Mouse (Mus musculus) embryo, embryonic 11 days (tissue): ENCODE results near the gene Arhgef26.

Experiments used
- DNase-seq: peaks from one replicate; pipeline ENCODE4 v3.0.0-alpha.2; 2015

Gene Arhgef26

GRCm38 (mm10) chr3:62382853-62383252 is 44.7 kb downstream of the Arhgef26 start:
- no peak for DNase-seq

- DNase-seq = no peak
Observed at GRCm38 (mm10) chr3:62392636-62393035, 54.5 kb downstream of the Arhgef26 start.

DNA sequence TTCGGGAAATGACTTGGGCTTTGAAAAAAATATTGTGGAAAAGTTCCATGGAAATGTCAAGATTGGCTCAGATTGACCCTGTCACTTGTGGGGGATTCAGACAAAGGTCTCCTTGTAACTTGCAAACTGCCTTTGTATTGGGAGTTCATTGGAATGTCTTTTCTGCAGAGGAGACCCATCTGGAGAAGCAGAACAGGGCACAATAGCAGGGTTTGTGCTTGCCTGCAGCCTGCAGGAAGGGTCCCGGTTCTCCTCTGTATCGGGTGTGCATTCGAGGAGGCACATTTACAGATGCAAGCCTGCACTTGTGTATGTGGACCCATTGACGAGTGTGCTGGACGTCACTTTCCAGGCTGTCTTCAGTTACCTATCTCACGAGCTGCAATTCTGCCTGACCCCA is 56.1 kb downstream of the Arhgef26 start:
- DNase-seq = peak; percentile 53

DNA sequence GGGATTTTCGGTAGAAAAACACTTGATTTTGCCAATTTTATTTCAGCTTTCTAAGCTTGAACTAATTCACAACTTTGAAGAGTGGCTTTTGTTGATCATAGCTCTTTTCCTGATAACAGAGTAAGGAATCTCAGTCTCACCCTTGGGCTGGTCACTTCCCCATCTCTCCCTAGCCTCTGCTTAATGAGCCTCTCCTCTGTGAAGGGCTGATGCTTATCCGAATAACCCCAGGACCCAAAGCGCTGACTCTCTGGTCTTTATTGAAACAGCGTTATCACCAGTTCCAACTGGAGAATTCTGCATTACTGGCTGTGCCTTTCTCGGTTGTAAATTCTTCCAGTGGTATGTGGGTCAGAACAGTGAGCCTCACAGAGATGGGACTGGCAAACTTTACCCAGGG is 57.2 kb downstream of the Arhgef26 start:
- DNase-seq = no peak

DNA sequence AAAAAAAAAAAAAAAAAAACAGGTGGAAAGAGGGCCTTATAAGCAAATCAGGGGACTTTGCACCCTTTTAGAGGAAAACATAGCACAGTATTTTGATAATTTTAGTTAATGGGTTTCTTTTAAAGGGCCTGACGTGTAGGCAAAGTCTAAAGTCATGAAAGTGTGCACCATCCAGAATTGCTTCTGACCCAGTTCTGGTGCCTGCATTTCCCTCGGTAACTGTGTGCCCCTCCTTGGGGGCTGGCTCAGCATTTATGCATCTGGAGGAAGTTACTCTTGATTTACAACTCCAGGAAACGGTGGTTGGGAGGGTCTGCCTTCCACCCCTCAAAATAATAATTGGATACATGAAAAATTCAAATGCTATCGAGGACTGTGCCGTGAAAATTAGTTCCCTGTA is 58.0 kb downstream of the Arhgef26 start:
- no peak for DNase-seq

DNA sequence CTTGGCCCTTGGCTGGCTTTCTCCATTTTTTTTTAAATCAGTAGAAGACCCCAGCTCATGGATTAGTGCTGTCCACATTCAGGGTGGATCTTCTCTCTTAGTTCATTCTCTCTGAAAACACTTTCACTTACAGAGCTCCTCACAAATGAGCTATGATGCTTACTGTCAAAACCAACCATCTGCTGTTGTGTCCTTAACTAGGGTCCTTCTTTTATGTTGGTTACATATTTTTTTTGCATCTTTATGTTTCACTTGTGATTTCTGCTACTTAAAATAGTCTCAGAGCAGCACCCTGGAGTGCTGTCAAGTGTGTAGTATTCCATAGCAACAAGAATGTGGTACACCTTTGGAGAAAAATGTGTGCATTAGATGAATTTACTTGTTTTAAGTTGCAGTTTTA is 60.0 kb downstream of the Arhgef26 start:
- DNase-seq = no peak

- DNase-seq = no peak
Observed at GRCm38 (mm10) chr3:62399826-62400746, 61.9 kb downstream of the Arhgef26 start.

DNA sequence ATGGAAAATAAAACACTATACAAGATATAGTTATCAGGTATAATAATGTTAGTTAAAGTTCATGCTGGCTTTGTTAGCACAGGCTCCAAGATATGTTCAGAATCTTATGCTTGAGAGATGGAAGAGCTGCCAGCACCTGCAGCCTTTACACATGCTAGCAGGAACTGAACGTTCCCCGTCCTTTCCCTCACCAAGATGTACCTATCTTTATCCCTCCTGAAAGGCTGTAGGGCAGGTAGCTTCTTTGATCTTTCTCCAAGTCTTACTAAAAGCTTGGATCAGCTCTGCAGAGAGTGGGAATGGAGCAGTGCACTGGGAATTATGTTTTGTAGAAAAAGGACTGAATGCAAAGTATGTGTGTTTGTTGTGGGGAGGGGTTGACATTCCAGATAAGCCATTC is 64.3 kb downstream of the Arhgef26 start:
- no peak for DNase-seq

GRCm38 (mm10) chr3:62404477-62405246 is 66.5 kb downstream of the Arhgef26 start:
- no peak for DNase-seq

- DNase-seq = no peak
Observed at GRCm38 (mm10) chr3:62409555-62410182, 71.5 kb downstream of the Arhgef26 start.

DNA sequence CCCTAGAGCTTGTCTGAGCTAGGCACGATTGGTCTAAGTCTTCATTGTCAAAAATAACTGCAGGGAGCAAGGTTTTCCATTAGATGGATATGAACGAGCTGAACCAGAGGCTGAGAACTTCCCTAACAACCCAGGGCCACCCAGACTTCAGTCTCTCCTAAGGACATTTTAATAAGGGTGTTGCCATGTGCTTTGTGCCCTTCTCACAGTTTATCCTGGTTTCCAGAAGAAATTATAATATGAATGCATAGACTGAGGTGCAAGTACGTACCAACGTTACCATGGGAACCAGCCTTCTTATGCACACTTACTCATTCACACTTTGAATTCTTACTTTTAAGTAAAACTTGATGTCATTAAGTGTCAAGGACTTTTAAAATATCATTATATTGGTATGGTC is 72.3 kb downstream of the Arhgef26 start:
- DNase-seq = no peak

DNA sequence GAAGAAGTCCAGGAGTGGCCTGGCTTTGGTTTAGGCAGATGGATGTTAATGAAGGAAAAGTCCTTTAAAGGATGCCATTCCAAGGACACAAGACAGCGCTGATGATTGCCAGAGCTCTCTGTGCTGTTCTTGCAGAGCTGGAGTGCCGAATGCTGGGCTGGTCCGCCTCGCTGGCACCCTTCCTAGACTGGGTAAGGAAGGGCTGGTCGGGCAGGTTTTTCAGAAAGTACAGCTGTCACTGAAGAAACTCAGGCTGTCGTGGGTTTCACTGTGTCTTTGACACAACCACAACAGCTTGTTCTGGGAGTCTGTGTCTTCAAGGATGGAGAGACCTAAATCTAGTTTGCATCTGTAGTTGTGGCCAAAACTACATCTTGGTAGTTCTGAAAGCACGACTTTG is 74.6 kb downstream of the Arhgef26 start:
- DNase-seq = no peak

- DNase-seq = no peak
Observed at GRCm38 (mm10) chr3:62414926-62415325, 76.8 kb downstream of the Arhgef26 start.

DNA sequence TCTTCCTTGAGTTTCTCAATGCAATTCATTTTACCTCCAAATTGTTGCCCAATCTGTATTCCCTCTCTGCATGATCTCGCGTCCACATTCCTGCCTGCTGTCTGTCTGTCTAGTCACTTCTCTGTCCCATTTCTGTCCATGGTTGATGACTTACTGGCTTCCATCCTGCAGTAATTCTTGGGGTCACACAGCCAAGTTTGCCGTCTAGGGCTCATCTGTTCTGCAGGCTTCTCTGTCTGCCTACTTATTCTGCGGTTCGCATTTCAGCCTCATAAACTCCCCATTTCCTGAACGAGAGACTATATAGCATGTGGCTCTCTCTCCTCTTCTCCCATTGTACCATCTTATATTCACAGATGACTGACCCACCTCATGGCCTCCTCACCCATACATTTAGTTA is 79.3 kb downstream of the Arhgef26 start:
- DNase-seq = no peak

GRCm38 (mm10) chr3:62418387-62419138 is 80.4 kb downstream of the Arhgef26 start:
- DNase-seq = no peak

DNA sequence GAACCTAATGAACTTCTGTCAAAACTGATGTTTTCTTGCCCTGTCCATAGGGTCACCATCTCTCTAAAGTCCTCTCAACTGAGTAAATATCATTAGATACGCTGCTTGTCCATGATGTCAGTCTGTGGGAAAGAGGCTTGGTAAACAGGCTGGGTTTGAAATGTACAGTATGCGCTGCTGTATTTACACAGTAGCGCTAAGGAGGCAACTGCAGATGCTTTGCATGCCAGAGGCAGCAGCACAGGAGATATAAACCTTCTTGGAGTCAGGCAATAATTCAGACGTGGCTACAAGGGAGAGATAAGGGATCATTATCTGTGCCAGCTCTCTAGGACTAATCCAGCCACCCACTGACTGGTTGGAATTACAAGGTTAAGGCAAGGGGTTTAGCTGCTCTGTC is 95.5 kb downstream of the Arhgef26 start:
- DNase-seq = no peak

DNA sequence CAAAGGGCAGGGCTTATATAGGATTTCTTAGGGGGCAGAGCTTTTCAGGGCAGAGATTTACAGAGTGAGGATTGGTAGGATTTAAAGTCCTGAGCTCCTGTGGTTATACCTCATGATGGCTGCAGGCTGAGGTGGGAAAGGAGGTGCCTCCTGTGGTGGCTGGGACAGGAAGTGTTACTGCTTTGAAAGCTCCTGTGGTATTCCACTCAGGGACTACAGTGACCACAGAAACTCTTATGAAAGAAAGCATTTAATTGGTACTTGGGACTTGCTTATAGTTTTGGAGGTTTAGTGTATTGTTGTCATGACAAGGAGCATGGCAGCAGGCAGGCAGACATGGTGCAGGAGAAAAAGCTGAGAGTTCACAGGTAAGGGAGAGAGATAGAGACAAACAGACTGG is 97.8 kb downstream of the Arhgef26 start:
- no peak for DNase-seq

DNA sequence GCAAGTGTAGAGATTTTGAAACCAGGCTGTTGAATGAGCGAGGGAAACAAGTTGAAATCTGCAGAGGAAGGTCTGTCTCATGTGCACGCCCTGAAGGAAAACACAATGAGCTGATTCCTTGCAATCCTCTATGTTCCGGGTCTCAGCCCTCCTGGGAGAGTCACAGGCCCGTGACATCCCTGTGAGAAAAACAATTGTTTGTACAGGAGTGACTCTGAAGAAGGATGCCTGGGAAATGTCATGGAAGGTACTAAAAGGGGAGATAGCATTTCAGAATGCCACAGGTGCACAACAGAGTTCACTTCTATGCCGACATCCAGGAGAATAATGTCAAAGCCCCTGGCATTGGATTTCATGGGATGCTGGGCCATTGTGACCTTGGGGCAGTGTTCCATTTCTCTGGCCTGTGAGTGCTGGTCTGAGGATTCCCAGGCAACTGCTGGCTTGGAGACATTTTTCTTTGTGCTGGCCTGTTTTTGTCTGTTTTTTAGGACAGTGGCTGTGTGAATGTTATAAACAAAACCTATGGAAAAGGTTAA is 102.4 kb downstream of the Arhgef26 start:
- DNase-seq = no peak

GRCm38 (mm10) chr3:62443582-62444194 is 105.5 kb downstream of the Arhgef26 start:
- no peak for DNase-seq

GRCm38 (mm10) chr3:62446271-62446670 is 108.1 kb downstream of the Arhgef26 start:
- DNase-seq = no peak

GRCm38 (mm10) chr3:62447151-62447550 is 109.0 kb downstream of the Arhgef26 start:
- DNase-seq = no peak

DNA sequence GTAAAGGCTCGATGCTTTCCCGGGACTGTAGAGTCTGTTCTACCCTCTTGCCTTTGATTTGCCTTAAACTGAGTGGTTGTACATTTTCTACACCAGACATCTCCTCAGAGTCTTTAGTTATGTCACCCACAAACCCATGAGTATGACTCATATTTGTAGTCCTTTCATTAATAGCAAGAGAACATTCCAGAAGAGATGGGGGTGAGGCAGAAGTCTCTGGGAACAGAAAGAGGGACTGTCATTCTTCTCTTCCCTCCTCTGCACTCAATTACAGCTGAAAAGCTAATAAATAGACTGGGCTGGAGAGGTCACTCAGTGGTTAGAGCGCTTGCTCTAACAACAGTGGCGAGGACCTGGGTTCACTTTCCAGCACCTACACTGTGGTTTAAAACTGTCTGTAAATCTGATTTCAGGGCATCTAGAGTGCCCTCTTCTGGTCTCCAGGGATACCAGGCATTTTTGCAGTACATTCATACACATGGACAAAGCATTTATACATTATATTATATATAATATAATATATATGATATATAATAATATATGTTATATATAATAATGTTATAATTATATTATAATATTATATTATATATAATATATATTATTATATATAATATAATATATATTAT is 111.8 kb downstream of the Arhgef26 start:
- no peak for DNase-seq
